In the genomic region with DNA sequence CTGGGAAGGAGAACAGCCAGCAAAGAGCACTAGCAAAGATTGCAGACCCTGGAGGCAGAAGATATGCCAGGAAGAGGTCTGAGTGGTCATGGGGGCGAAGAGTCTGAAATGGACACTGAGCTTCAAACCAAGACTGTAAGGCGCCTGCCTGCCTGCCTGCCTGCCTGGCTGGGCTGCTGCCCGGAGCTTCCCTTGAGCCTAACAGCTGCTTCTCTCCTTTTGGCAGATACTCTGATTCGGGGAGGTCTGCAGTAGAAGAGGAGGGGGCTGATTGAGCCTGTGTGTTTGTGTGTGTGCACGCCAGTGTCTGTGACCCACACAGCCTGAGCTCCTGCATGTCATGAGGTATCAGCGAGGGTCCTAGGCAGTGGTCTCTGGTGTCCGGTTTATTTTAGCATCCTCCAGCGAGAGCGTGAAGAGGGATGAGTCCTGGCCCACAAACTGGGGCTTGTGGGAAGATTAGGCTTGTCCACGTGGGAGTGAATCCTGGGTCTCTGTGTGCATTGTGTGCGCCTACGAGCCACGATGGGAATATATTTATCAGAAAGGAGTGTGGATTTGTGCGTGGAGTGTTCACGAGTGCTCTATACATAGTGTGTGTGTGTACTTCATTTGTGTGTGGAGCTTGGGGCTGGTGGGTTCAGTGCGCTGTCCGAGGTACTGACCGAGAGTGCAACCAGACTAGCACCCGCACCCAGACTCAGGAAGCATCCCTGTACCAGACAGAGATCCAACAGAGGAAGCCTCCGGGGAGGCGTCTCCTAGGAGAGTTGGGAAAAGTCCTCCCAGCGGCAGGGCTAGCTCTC, we compare ENCODE assay signal across 9 mouse cellular contexts. TPM values are rescaled to one million over a fixed set of nuclear protein-coding genes. Genes with fewer than 3 reads are reported as not detected.
DNase-seq lines count a peak whose midpoint lies in the region; ATAC-seq lines count a peak whose summit lies in the region.
"Had no signal": no experiment of that assay in that cellular context is flagged by ENCODE, and none has a peak within 500 bp of the region (broad histone marks: within the 10 kb centered on the region; RNA-seq: fewer than 3 reads in every experiment).

No protein-coding gene starts in this region.

- H3K36me3 ChIP-seq in forebrain, embryonic 16.5 days (ENCODE audit: control insufficient read depth, insufficient read depth), result no peaks in the 10 kb centered on the region
- H3K36me3 ChIP-seq in limb, embryonic 10.5 days, result no peaks in the 10 kb centered on the region
- no peaks in the 10 kb centered on the region for H3K36me3 ChIP-seq in neural tube, embryonic 14.5 days (ENCODE audit: control insufficient read depth, insufficient read depth, low read length)
- H3K36me3 ChIP-seq: liver, embryonic 15.5 days had no signal

- H3K4me1 ChIP-seq in forebrain, embryonic 16.5 days (replicated peaks; ENCODE audit: control insufficient read depth, insufficient read depth, low read length), result peaks cover 45% of the 10 kb centered on the region
- H3K4me1 ChIP-seq in limb, embryonic 10.5 days, result peaks cover 44% of the 10 kb centered on the region
- H3K4me1 ChIP-seq in neural tube, embryonic 14.5 days (ENCODE audit: control insufficient read depth, insufficient read depth, low read length), result peaks cover 28% of the 10 kb centered on the region

- H3K9me3 ChIP-seq in forebrain, embryonic 16.5 days (ENCODE audit: control insufficient read depth, low read length), result no peaks in the 10 kb centered on the region
- H3K9me3 ChIP-seq in limb, embryonic 10.5 days (replicated peaks), result no peaks in the 10 kb centered on the region
- no peaks in the 10 kb centered on the region for H3K9me3 ChIP-seq in neural tube, embryonic 14.5 days (ENCODE audit: control insufficient read depth, low read length)
- H3K9me3 ChIP-seq: liver, embryonic 15.5 days had no signal

- 10% methylated on average over 22 of the region's 22 CpGs for WGBS in forebrain, embryonic 16.5 days
- WGBS in limb, embryonic 10.5 days, result 22% methylated on average over 22 of the region's 22 CpGs
- 11% methylated on average over 22 of the region's 22 CpGs for WGBS in neural tube, embryonic 14.5 days

- peak overlapping the region; percentile 88 for H3K9ac ChIP-seq in forebrain, embryonic 16.5 days (replicated peaks; ENCODE audit: low read depth, low read length)
- peak overlapping the region; percentile 83 for H3K9ac ChIP-seq in neural tube, embryonic 14.5 days (replicated peaks; ENCODE audit: low read depth, low read length)
- H3K9ac ChIP-seq: liver, embryonic 15.5 days had no signal

- DNase-seq in cerebellum, postnatal 10 days, result peak; percentile 69 to 71
- no peak for DNase-seq in cerebellum, adult 9-10 months
- peak; percentile 7 for DNase-seq in thymus, postnatal 14 days
- no peak for DNase-seq in thymus, postnatal 36 days
- peak; percentile 86 for DNase-seq in limb, embryonic 10.5 days (ENCODE audit: low spot score)
- no peak for DNase-seq in ovary, postnatal 14 days (ENCODE audit: low spot score)

- H3K4me3 ChIP-seq in forebrain, embryonic 16.5 days (replicated peaks; ENCODE audit: low read length), result peak overlapping the region; percentile 75
- peak overlapping the region; percentile 58 for H3K4me3 ChIP-seq in limb, embryonic 10.5 days
- H3K4me3 ChIP-seq in neural tube, embryonic 14.5 days (ENCODE audit: low read depth, low read length), result peak overlapping the region; percentile 51
- H3K4me3 ChIP-seq: liver, embryonic 15.5 days had no signal

- H3K4me2 ChIP-seq in forebrain, embryonic 16.5 days (ENCODE audit: low read length), result peak overlapping the region; percentile 72
- H3K4me2 ChIP-seq in neural tube, embryonic 14.5 days (ENCODE audit: low read depth, low read length), result peak overlapping the region; percentile 92
- H3K4me2 ChIP-seq: liver, embryonic 15.5 days had no signal

- no peaks in the 10 kb centered on the region for H3K27me3 ChIP-seq in forebrain, embryonic 16.5 days (replicated peaks; ENCODE audit: control insufficient read depth, insufficient read depth, low read length)
- H3K27me3 ChIP-seq in limb, embryonic 10.5 days (ENCODE audit: low read depth, poor library complexity, severe bottlenecking), result peaks cover 47% of the 10 kb centered on the region
- H3K27me3 ChIP-seq in neural tube, embryonic 14.5 days (ENCODE audit: control insufficient read depth, insufficient read depth, low read length), result no peaks in the 10 kb centered on the region

- ATAC-seq in forebrain, embryonic 16.5 days, result no peak
- no peak for ATAC-seq in neural tube, embryonic 14.5 days (ENCODE audit: low read depth)

- H3K27ac ChIP-seq in forebrain, embryonic 16.5 days (ENCODE audit: low read length), result no peak overlapping the region
- H3K27ac ChIP-seq in limb, embryonic 10.5 days, result no peak overlapping the region
- H3K27ac ChIP-seq in neural tube, embryonic 14.5 days (ENCODE audit: low read depth, low read length), result peak overlapping the region; percentile 82; the same call in 1 of the 2 replicates
- H3K27ac ChIP-seq: liver, embryonic 15.5 days had no signal

RNA-seq across cellular contexts. Expression of a gene that starts 1.3 kb away (rescaled TPM):
- polyA plus RNA-seq in forebrain, embryonic 16.5 days (2015; fragmentation: Nextera tagmentation; extraction: Ambion mirVana), result 11.8 and 12.2 TPM in 2 replicates
- 0.33 and 0.60 TPM in 2 replicates for polyA plus RNA-seq in limb, embryonic 10.5 days (2016; fragmentation: Nextera tagmentation; extraction: Ambion mirVana)
- 19.5 and 19.9 TPM in 2 replicates for polyA plus RNA-seq in neural tube, embryonic 14.5 days (2014; fragmentation: Nextera tagmentation; extraction: Ambion mirVana)
- polyA plus RNA-seq: liver, embryonic 15.5 days had no signal

Comparison
In these comparisons a context has a peak if more than half of its experiments do, and no peak if none do; other contexts are left out.
1. DNase-seq: peak in cerebellum, postnatal 10 days (2 of 2), thymus, postnatal 14 days (single experiment) and limb, embryonic 10.5 days (single experiment); none in cerebellum, adult 9-10 months (single experiment), thymus, postnatal 36 days (0 of 2) and ovary, postnatal 14 days (single experiment).
2. Peak in every context shown above with its lines, with median percentiles within 50 percentile points of each other: H3K4me3 ChIP-seq.